Mouse (Mus musculus) C2C12 (cell line): Measurements from ENCODE around the gene Myo10.

ENCODE experiments used
- MYOD1 ChIP-seq: IDR thresholded peaks from one replicate; pipeline ENCODE4 v1.6.1; 2011; ENCODE audit warnings: low read depth; ENCODE audit not compliant: control insufficient read depth, insufficient read length
- USF1 ChIP-seq: IDR thresholded peaks from one replicate; pipeline ENCODE4 v1.6.1; 2011; ENCODE audit warnings: low read depth, mild to moderate bottlenecking, control low read depth, moderate library complexity

DNA sequence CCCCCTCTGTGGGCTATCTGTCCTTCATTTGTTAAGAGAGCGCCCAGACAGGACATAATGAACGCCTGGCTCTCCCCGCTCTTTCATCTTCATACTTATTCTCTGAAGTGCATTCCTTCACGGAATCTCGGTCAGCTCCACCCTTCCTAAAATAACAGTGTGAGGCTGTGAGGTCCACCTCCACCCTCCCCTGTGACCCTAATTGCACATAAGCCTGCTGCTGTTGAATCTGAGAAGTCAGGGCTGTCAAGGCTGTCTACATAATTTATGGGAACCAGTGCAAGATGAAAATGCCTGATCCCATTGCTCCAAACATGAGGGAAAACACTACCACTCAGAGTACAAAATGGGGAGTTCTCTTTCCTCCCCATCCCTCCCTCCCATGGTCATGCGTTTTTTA lies 19.0 kb upstream of the Myo10 start:
- no peak for TF ChIP-seq USF1
- no peak for TF ChIP-seq MYOD1
